Mouse (Mus musculus) liver, embryonic 16.5 days (tissue): ENCODE data around the gene Gjc2. TPM values are rescaled to one million over a fixed set of nuclear protein-coding genes. Genes with fewer than 3 reads are reported as not detected.

Experiments
- ATAC-seq: fragments of 200-750 bp; cut with Nextera tagmentation; 2 replicates; pipeline ENCODE4 v1.8.0; 2017; ENCODE audit warnings: low read depth, mild to moderate bottlenecking, moderate number of reproducible peaks, moderate library complexity
- H3K27ac ChIP-seq: fragments of 300-500 bp; sonication (generic); 2 replicates; pipeline ENCODE4 v1.5.1; 2014; ENCODE audit warnings: mild to moderate bottlenecking, low read length
- H3K27me3 ChIP-seq: fragments of 300-500 bp; sonication (generic); 2 replicates; pipeline ENCODE4 v1.6.1; 2014; ENCODE audit warnings: low read depth, low read length, mixed read lengths; ENCODE audit not compliant: control insufficient read depth, insufficient read depth
- H3K36me3 ChIP-seq: fragments of 300-500 bp; sonication (generic); 2 replicates; pipeline ENCODE4 v1.6.1; 2014; ENCODE audit warnings: mild to moderate bottlenecking; ENCODE audit not compliant: control insufficient read depth, insufficient read depth
- H3K4me1 ChIP-seq: fragments of 300-500 bp; sonication (generic); 2 replicates; pipeline ENCODE4 v1.6.1; 2014; ENCODE audit warnings: low read depth, low read length, mixed read lengths; ENCODE audit not compliant: control insufficient read depth
- H3K4me2 ChIP-seq: fragments of 300-500 bp; sonication (generic); 2 replicates; pipeline ENCODE4 v1.6.1; 2014; ENCODE audit warnings: low read depth, low read length, mixed read lengths
- H3K4me3 ChIP-seq: fragments of 300-500 bp; sonication (generic); 2 replicates; pipeline ENCODE4 v1.5.1; 2014; ENCODE audit warnings: low read depth, mild to moderate bottlenecking, low read length
- H3K9ac ChIP-seq: fragments of 300-500 bp; sonication (generic); 2 replicates; pipeline ENCODE4 v1.6.1; 2014; ENCODE audit warnings: low read depth, low read length
- H3K9me3 ChIP-seq: fragments of 300-500 bp; sonication (generic); replicated peaks from 2 replicates; pipeline ENCODE4 v1.6.1; 2016; ENCODE audit warnings: low read length; ENCODE audit not compliant: control insufficient read depth
- WGBS: fragments of 180-500 bp; shearing (Covaris S2); extraction: QIAGEN DNeasy Blood & Tissue Kit; methylation state at CpG from one replicate; pipeline ENCODE4 v1.1.7; 2014; ENCODE audit not compliant: insufficient replicate concordance; 5-methylcytosine and 5-hydroxymethylcytosine counted together
- polyA plus RNA-seq: library from polyadenylated mRNA; unstranded; fragments of >200 nt; fragmentation: Nextera tagmentation; extraction: Ambion mirVana; gene quantifications from 2 replicates; pipeline ENCODE4 v1.2.1, GENCODE M21; 2015

The Gjc2 gene
- polyA plus RNA-seq, 1 experiment from 2014 or later, result 0.20 TPM

- H3K36me3 ChIP-seq, result no peaks in the 10 kb centered on the region
- ATAC-seq, result no peak
- H3K4me2 ChIP-seq, result no peak overlapping the region
- H3K9me3 ChIP-seq, result no peaks in the 10 kb centered on the region
- peaks cover 22% of the 10 kb centered on the region for H3K4me1 ChIP-seq
- WGBS, result 64% methylated on average over 3 of the region's 3 CpGs
- H3K4me3 ChIP-seq, result no peak overlapping the region
- H3K27ac ChIP-seq, result no peak overlapping the region
- H3K9ac ChIP-seq, result no peak overlapping the region
- H3K27me3 ChIP-seq, result peaks cover 7% of the 10 kb centered on the region
These were observed 13.2 kb downstream of the Gjc2 start for GRCm38 (mm10) chr11:59169807-59170206.

- Histone ChIP-seq H3K9ac (peak overlapping the region; percentile 36; the same call in 1 of the 2 replicates), H3K4me1 (peaks cover 41% of the 10 kb centered on the region), H3K27me3 (no peaks in the 10 kb centered on the region), H3K4me2 (peak overlapping the region; percentile 21; the same call in 1 of the 2 replicates), H3K9me3 (no peaks in the 10 kb centered on the region), H3K4me3 (no peak overlapping the region), H3K27ac (peak overlapping the region; percentile 98), H3K36me3 (peaks cover 7% of the 10 kb centered on the region; the same call in 1 of the 2 replicates)
- no peak for ATAC-seq
- 33% methylated on average over 2 of the region's 2 CpGs for WGBS
These were observed 17.3 kb downstream of the Gjc2 start for GRCm38 (mm10) chr11:59165616-59166241.

DNA sequence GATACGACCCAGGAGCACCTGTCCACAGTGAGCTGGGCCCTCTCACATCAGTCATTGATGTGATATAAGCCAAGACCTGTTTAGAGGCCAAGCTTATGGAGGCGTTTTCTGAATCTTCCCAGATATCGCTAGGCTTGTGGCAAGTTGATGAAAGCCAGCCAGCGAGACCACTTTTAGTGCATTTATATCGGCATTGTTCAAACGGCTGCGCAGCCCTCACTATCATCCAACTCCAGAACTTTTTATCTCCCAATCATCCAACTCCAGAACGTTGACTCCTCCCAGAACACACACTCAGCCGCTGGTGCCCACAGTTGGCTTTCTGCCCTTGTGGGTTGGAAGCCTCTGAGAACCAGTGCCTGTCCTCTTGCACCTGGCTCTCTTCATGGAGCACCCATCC, 18.6 kb downstream of the Gjc2 start:
- no peaks in the 10 kb centered on the region for H3K9me3 ChIP-seq
- no peaks in the 10 kb centered on the region for H3K27me3 ChIP-seq
- H3K36me3 ChIP-seq, result peaks cover 11% of the 10 kb centered on the region; the same call in 1 of the 2 replicates
- peak overlapping the region; percentile 85 for H3K4me3 ChIP-seq
- peak; percentile 66 for ATAC-seq
- peak overlapping the region; percentile 98 for H3K9ac ChIP-seq
- H3K4me1 ChIP-seq, result peaks cover 41% of the 10 kb centered on the region
- peak overlapping the region; percentile 98 for H3K27ac ChIP-seq
- H3K4me2 ChIP-seq, result peak overlapping the region; percentile 94
- WGBS, result 31% methylated on average over 9 of the region's 9 CpGs

DNA sequence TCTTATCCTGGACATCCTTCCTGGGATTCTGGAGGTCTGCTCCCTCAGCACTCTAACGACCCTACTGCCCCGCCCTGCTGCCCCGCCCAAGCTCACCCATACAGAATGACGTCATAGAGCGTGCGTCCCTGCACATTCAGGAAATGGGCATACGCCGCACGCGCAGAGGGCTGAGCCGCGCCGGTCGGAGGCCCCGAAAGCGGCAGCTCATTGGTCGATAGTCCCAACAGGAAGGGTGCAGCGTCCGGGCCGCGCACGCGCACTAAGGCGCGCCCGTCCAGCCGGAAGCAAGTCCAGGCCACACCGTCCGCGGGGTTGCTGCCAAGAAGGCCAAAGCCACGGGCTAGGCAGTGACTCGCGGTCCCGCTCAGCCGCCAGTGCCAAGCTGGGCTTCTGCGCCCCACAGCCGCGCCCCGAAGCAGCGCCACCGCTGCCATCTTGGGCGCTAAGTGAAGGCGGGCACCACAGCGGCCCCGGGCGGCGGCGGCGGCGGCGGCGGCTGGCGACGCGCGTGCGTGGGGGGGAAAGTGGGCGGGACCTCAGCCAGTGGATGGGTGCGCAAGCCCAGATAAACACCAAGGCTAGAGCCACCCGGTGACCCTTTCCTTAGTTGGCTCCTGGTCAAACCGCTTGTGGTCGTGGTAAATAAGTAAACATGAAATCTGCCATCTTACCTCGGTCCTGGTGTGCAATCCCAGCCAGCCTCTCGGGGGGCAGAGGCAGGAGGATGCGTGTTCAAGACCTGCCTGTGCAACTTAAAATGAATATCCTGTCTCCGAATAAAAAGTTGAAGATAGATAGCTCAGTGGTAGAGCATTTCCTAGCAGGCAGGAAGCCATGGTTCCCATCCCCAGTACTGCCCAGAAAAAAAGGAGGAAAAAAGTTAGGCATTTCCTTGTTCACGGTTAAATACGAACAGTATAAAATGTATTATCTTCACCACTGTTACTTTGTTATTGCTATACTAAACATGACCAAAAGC, 19.5 kb downstream of the Gjc2 start, which contains the start of gene Iba57:
TSS of gene Iba57 (minus strand) at position 485 of the 982 bp plus-strand sequence.
- WGBS, result under 1% methylated on average over 62 of the region's 68 CpGs

DNA sequence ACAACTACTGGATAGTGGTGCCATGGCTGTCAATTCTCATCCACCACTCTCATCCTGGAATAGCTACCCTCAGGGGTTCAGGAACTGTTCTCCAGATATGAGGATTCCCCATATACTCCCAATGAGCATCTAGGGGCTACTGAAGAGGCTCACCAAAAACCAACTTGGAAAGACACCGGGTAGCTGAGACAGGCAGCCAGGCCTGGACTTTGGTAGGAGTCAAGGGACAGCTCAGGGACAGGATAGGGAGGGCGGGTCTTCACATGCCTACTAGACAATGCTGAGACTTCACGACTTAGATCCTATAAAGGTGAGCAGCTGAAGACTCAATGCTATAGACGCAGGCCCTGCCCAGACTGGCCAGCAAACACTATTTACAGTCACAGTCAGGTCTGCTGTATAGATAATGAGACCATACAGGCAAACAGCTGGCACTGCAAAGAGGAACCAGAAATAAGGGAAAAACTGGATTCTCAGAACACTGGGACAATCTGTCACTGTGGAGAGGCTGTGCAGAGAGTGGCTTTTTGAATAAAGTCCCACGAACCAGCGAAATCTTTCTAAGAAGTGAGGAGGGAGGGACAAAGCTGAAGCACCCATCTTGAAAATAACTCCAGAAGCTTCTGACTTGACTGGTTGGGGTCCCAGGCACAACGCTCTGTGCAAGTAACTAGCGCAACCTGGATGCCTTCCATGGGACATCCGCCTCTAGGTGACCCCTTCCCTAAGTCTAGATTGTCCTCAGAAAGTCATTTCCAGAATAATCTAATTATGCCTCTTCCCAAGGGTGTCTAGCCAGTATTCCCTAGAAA, 20.4 kb downstream of the Gjc2 start:
- H3K4me3 ChIP-seq, result peak overlapping the region; percentile 85
- no peaks in the 10 kb centered on the region for H3K27me3 ChIP-seq
- ATAC-seq, result no peak
- H3K4me1 ChIP-seq, result peaks cover 37% of the 10 kb centered on the region
- no peaks in the 10 kb centered on the region for H3K9me3 ChIP-seq
- H3K27ac ChIP-seq, result peak overlapping the region; percentile 98
- H3K36me3 ChIP-seq, result peaks cover 27% of the 10 kb centered on the region
- 37% methylated on average over 9 of the region's 9 CpGs for WGBS
- peak overlapping the region; percentile 98 for H3K9ac ChIP-seq
- peak overlapping the region; percentile 94 for H3K4me2 ChIP-seq

More for the DNA sequence above, 19.5 kb downstream of the Gjc2 start, which contains the start of gene Iba57:
- Histone ChIP-seq H3K9ac (peak within 1 kb of the TSS; percentile 98), H3K9me3 (no peaks in the 10 kb centered on the region), H3K27me3 (no peaks in the 10 kb centered on the region), H3K4me2 (peak within 1 kb of the TSS; percentile 94), H3K4me1 (peaks cover 41% of the 10 kb centered on the region), H3K4me3 (peak within 1 kb of the TSS; percentile 85), H3K27ac (peak within 1 kb of the TSS; percentile 98), H3K36me3 (peaks cover 18% of the 10 kb centered on the region)
- ATAC-seq, result peak; percentile 91

GRCm38 (mm10) chr11:59161398-59161797, 21.6 kb downstream of the Gjc2 start:
- Histone ChIP-seq H3K4me2 (peak overlapping the region; percentile 94; the same call in 1 of the 2 replicates), H3K4me3 (no peak overlapping the region), H3K36me3 (peaks cover 37% of the 10 kb centered on the region), H3K27me3 (no peaks in the 10 kb centered on the region), H3K4me1 (peaks cover 33% of the 10 kb centered on the region), H3K9me3 (no peaks in the 10 kb centered on the region), H3K9ac (peak overlapping the region; percentile 9; the same call in 1 of the 2 replicates), H3K27ac (0 out of 2 replicates have a peak overlapping the region, but pooled peaks have one; percentile 4)
- no peak for ATAC-seq
- WGBS, result 79% methylated on average over 5 of the region's 5 CpGs

GRCm38 (mm10) chr11:59159558-59159957, 23.5 kb downstream of the Gjc2 start:
- Histone ChIP-seq H3K4me1 (peaks cover 16% of the 10 kb centered on the region), H3K9ac (no peak overlapping the region), H3K27ac (no peak overlapping the region), H3K9me3 (no peaks in the 10 kb centered on the region), H3K4me2 (no peak overlapping the region), H3K4me3 (no peak overlapping the region), H3K36me3 (peaks cover 45% of the 10 kb centered on the region), H3K27me3 (no peaks in the 10 kb centered on the region)
- 86% methylated on average over 4 of the region's 4 CpGs for WGBS
- ATAC-seq, result no peak

DNA sequence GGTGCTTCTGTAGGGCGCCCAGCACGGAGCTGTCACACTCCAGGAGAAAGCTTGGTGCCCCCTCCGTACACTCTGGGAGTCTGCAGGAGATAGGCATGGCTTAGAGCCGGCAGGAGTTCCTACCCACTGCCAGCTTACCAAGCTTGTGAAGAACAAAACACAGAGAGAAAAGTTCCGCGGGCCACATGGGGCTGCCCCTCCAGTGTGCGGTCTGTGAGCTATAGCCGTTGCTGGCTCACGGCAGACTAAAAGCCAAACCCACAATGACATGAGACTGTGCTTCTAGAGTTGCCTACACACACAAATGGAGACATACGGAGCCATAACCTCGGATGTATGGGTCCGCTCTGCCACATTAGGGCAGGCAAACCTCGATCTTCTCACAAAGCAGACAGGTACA, 23.9 kb downstream of the Gjc2 start:
- Histone ChIP-seq H3K36me3 (peaks cover 45% of the 10 kb centered on the region), H3K4me2 (no peak overlapping the region), H3K4me1 (peaks cover 16% of the 10 kb centered on the region), H3K9ac (no peak overlapping the region), H3K27ac (no peak overlapping the region), H3K4me3 (no peak overlapping the region), H3K27me3 (no peaks in the 10 kb centered on the region), H3K9me3 (no peaks in the 10 kb centered on the region)
- no peak for ATAC-seq
- 88% methylated on average over 13 of the region's 13 CpGs for WGBS
